Mouse (Mus musculus) layer of hippocampus, adult 11-12 months (tissue): ENCODE measurements around the gene Ifna12.
"Not testable (repeated sequence)": the region's sequence is repeated elsewhere in the genome, so short reads cannot be mapped to it uniquely, and the experiment has no call there.

Experiments
- DNase-seq: peaks from one replicate; pipeline ENCODE4 v3.0.0; 2022; ENCODE audit warnings: low spot score

Ifna12 gene

GRCm38 (mm10) chr4:88603276-88603675 is at the start of gene Ifna12:
Gene Ifna12, minus strand, starts transcription at chr4:88603376.
- DNase-seq, result no peak

- DNase-seq, result no peak
Observed at GRCm38 (mm10) chr4:88644359-88644758, 41.2 kb upstream of the Ifna12 start, which contains the start of gene Ifna13. Gene Ifna13, minus strand, starts transcription at chr4:88644459.

GRCm38 (mm10) chr4:88642526-88642925 is 39.4 kb upstream of the Ifna12 start:
- DNase-seq, result no peak

GRCm38 (mm10) chr4:88641077-88641831 is 38.1 kb upstream of the Ifna12 start:
- DNase-seq, result peak; percentile 91

DNA sequence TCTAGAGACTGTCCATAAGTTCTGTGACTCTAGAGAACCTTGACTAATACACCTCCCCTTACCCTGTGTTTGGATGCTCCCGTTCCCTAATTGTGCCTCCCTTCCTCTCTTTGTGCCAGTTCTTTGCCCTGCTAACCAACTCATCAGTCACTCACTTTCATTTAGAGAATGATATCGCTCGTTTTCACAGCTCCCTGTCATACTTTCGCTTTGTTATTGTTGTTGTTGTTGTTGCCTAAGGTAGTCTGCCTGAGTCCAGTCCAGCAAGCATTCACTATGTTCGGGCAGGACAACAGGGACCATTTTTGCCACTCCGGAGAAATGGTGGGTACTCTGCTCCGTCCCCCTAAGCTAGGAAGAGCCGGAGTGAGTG is 37.5 kb upstream of the Ifna12 start:
- no peak for DNase-seq

- no peak for DNase-seq
Observed at GRCm38 (mm10) chr4:88634311-88634710, 31.1 kb upstream of the Ifna12 start, which contains the start of gene C87499. Gene C87499, minus strand, starts transcription at chr4:88634411.

DNA sequence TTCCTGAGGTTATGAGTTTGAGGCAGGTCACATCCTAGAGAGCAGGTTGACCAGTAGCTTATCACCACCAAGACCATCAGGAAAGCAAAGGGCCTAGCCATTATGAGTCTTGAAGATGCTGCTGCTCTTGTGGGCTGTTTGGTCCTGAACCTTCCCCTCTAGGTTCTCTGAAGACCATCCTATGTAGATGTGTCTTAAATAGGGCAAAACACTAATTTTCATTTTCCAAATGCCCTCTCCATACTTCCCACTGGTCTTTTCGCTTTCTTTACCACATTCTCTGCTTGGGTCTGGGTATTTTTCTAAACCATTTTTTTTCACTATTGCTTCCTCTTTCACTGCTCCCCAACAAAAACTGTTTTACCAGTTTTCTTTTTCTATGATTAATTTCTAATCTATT is 10.9 kb downstream of the Ifna12 start, which contains the start of gene Ifna9:
Gene Ifna9, minus strand, starts transcription at position 101 of the 400 bp plus-strand sequence.
- DNase-seq, result no peak

GRCm38 (mm10) chr4:88571698-88572097 is 31.5 kb downstream of the Ifna12 start, which contains the start of gene Ifna14:
Gene Ifna14, minus strand, starts transcription at chr4:88571798.
- DNase-seq, result no peak

DNA sequence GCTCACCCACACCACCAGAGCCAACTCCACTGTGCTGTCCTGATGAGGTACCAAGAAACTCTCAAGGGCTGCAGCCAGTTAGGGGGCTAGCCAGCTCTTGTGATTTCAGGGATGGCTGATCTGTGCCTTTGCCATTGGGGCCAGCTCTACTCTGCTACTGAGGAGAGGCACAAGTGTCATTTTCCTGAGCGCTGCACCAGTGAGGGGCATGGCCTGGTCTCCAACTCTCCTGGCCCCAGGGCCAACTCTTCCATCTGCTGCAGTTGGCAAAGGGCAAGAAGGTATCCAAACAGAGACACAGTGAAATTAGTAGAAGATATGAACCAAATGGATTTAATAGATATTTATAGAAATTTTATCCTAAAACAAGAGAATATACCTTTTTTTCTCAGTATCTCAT is 41.4 kb downstream of the Ifna12 start:
- DNase-seq, result no peak

- DNase-seq, result not testable (repeated sequence)
Observed at GRCm38 (mm10) chr4:88558145-88558544, 45.0 kb downstream of the Ifna12 start, which contains the start of gene Ifna15. Gene Ifna15, minus strand, starts transcription at chr4:88558245.
